Mouse (Mus musculus) embryonic fibroblast, embryonic 13.5 days (primary cell): ENCODE results near the gene Pdcd2l.

Experiments used
- CTCF ChIP-seq: IDR thresholded peaks from 2 replicates; pipeline ENCODE4 v1.5.1; 2011; ENCODE audit warnings: mild to moderate bottlenecking, control low read depth, low read length, moderate library complexity, borderline replicate concordance; ENCODE audit not compliant: insufficient read depth
- POLR2A ChIP-seq: IDR thresholded peaks from 2 replicates; pipeline ENCODE4 v1.6.1; 2011; ENCODE audit warnings: low read depth, mild to moderate bottlenecking, control low read depth, low read length, moderate library complexity

DNA sequence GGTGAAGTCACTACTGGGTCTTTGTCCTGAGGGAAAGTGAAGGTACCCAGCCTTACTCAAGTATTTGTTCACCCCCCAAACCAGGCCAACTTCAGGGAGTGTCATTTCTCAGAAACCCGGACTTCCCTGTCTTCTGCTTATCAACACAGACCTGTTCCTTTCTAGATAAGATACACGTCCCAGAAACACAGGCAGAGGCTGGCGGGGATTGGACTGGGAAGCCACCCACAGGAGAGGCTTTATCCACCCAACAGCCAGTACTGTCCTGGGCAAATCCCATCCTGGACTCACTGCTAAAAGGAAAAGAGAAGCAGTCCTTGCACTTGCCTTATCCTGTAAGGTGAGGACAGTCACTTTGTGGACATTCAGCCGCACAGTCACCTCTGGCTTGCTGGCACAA lies 49.3 kb downstream of the Pdcd2l start:
- TF ChIP-seq CTCF, result no peak
- TF ChIP-seq POLR2A, result no peak
